Mouse (Mus musculus): ENCODE results near the gene 1700016K19Rik.

DNA sequence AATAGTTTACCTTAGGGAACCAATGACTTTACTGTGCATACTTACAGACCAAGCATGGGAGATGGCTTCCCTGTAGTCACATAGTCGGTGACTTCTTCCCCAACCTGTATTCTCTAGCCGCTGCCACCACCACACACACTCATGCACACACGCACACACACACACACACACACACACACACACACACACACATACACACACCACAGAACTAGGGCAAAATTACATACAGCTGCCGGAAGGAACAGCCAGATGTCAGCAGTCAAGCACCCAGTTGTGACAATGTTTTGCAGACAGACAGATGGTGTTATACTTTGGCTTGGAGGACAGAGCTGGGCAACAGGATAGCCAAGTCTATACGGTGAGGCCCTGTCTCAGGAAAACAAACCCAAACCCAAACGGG, 21.7 kb upstream of the 1700016K19Rik start:
- no peak for TF ChIP-seq CTCF (IDR thresholded peaks at IDR 0.05; ENCODE audit: borderline replicate concordance, insufficient read depth, low read depth, low read length)
- no peak for TF ChIP-seq POLR2A (IDR thresholded peaks at IDR 0.05; ENCODE audit: borderline replicate concordance, insufficient read depth, low read length)

Data from cerebellum, adult 2 months (tissue).